Mouse (Mus musculus): ENCODE results near the gene Plk5.

DNA sequence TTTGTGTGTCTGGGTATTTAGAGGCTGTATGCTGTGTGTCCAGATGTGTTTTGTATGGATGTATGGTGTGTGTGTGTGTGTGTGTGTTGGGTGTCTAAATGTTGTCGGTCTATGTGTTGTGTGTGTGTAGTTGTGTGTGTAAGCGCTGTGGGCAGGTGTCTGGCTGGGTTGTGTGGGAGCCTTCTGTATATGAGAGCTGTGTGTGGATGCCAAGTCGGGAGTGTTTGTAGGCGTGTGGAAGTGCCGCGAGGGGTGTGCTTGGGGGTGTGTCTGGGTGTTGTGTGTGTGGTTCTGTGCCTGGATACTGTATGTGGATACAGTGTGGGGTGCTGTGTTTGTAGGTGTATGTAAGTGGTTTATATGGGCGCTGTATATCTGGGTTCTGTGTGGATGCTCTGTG lies 1.1 kb downstream of the Plk5 start:
- TF ChIP-seq CTCF (IDR thresholded peaks at IDR 0.05; ENCODE audit: low read depth, low read length) (no peak), POLR2A (IDR thresholded peaks at IDR 0.05; ENCODE audit: insufficient read depth, low read length) (no peak), EP300 (IDR thresholded peaks at IDR 0.05; ENCODE audit: insufficient read depth, low read depth, low read length) (no peak)

Measured in ES-Bruce4 (cell line).